8 mouse cellular contexts compared by ENCODE assay signal in genomic region chr15:78547415-78548335, GRCm38 (mm10). TPM values are rescaled to one million over a fixed set of nuclear protein-coding genes. Genes with fewer than 3 reads are reported as not detected.
DNase-seq lines count a peak whose midpoint lies in the region; ATAC-seq and TF ChIP-seq lines count a peak whose summit lies in the region.

No protein-coding gene starts in this region.

- H3K36me3 ChIP-seq in neural tube, embryonic 11.5 days (ENCODE audit: control insufficient read depth, insufficient read depth, low read length): no peaks in the 10 kb centered on the region
- H3K36me3 ChIP-seq in lung, embryonic 14.5 days (ENCODE audit: insufficient read depth): no peaks in the 10 kb centered on the region

- no peak overlapping the region for H3K9ac ChIP-seq in neural tube, embryonic 11.5 days (ENCODE audit: low read length)
- no peak overlapping the region for H3K9ac ChIP-seq in lung, embryonic 14.5 days

- no peak for ATAC-seq in neural tube, embryonic 11.5 days (ENCODE audit: insufficient read depth, low FRiP score, low TSS enrichment)
- no peak for ATAC-seq in lung, embryonic 14.5 days (ENCODE audit: insufficient read depth)

- H3K4me1 ChIP-seq in neural tube, embryonic 11.5 days (ENCODE audit: control insufficient read depth, insufficient read depth, low read length): peaks cover 6% of the 10 kb centered on the region; the same call in 1 of the 2 replicates
- no peaks in the 10 kb centered on the region for H3K4me1 ChIP-seq in lung, embryonic 14.5 days (ENCODE audit: insufficient read depth)

- H3K4me2 ChIP-seq in neural tube, embryonic 11.5 days (ENCODE audit: low read depth): no peak overlapping the region
- H3K4me2 ChIP-seq in lung, embryonic 14.5 days: no peak overlapping the region

- peak; percentile 31 for DNase-seq in cerebellum, adult 11-12 months
- no peak for DNase-seq in cerebellum, adult 11 months
- no peak for DNase-seq in neural tube, embryonic 11.5 days (ENCODE audit: low spot score)
- DNase-seq in neural tube, embryonic 10.5 days (ENCODE audit: extremely low spot score, low spot score): no peak
- DNase-seq in heart, adult 9 months (ENCODE audit: low spot score in 2 of 2): peak; percentile 30 to 56
- peak; percentile 67 for DNase-seq in lung, embryonic 14.5 days
- no peak for DNase-seq in testis, postnatal 10 days (ENCODE audit: low spot score)
- no peak for DNase-seq in gastrocnemius, postnatal 4 days (ENCODE audit: low spot score in 2 of 2)

- TF ChIP-seq CTCF in lung, embryonic 14.5 days (IDR thresholded peaks at IDR 0.05; ENCODE audit: low read depth): peak; percentile 60

- 47% methylated on average over 5 of the region's 5 CpGs for WGBS in neural tube, embryonic 11.5 days
- WGBS in lung, embryonic 14.5 days: 31% methylated on average over 5 of the region's 5 CpGs

- H3K9me3 ChIP-seq in neural tube, embryonic 11.5 days (ENCODE audit: control insufficient read depth, low read length): no peaks in the 10 kb centered on the region
- H3K9me3 ChIP-seq in lung, embryonic 14.5 days (ENCODE audit: low read depth, low read length): peaks cover 7% of the 10 kb centered on the region; the same call in 1 of the 2 replicates

- H3K27me3 ChIP-seq in neural tube, embryonic 11.5 days (ENCODE audit: control insufficient read depth, insufficient read depth, low read length): no peaks in the 10 kb centered on the region
- H3K27me3 ChIP-seq in lung, embryonic 14.5 days (ENCODE audit: insufficient read depth, low read length): no peaks in the 10 kb centered on the region

- no peak overlapping the region for H3K4me3 ChIP-seq in neural tube, embryonic 11.5 days (ENCODE audit: low read depth, low read length)
- no peak overlapping the region for H3K4me3 ChIP-seq in lung, embryonic 14.5 days (ENCODE audit: low read depth, low read length)

- peak overlapping the region; percentile 39; the same call in 1 of the 2 replicates for H3K27ac ChIP-seq in neural tube, embryonic 11.5 days (ENCODE audit: low read depth, low read length)
- no peak overlapping the region for H3K27ac ChIP-seq in lung, embryonic 14.5 days (ENCODE audit: low read depth)

RNA-seq across cellular contexts. Expression of gene Sstr3, which starts 3.2 kb away (rescaled TPM):
- polyA plus RNA-seq in neural tube, embryonic 11.5 days (2014; fragmentation: Nextera tagmentation; extraction: Ambion mirVana): 0.38 TPM in 1 of 2 replicates, not detected in the other
- polyA plus RNA-seq in lung, embryonic 14.5 days (2014; fragmentation: Nextera tagmentation; extraction: Ambion mirVana): 0.08 TPM in 1 of 2 replicates, not detected in the other
- under 1 TPM in 1 of 2 experiments, not detected in 1; 0.05 TPM for total RNA-seq in gastrocnemius, postnatal 4 days (2021)

RNA-seq across cellular contexts. Expression of gene C1qtnf6, which starts 16.5 kb away (rescaled TPM):
- 11.8 and 12.8 TPM in 2 replicates for polyA plus RNA-seq in neural tube, embryonic 11.5 days (2014; fragmentation: Nextera tagmentation; extraction: Ambion mirVana)
- polyA plus RNA-seq in lung, embryonic 14.5 days (2014; fragmentation: Nextera tagmentation; extraction: Ambion mirVana): 39.8 and 40.7 TPM in 2 replicates
- 10 to 100 TPM; 66.7 to 75.1 TPM for total RNA-seq in gastrocnemius, postnatal 4 days (2021)

RNA-seq across cellular contexts. Expression of gene Rac2, which starts 24.9 kb away (rescaled TPM):
- 8.0 and 8.5 TPM in 2 replicates for polyA plus RNA-seq in neural tube, embryonic 11.5 days (2014; fragmentation: Nextera tagmentation; extraction: Ambion mirVana)
- polyA plus RNA-seq in lung, embryonic 14.5 days (2014; fragmentation: Nextera tagmentation; extraction: Ambion mirVana): 12.2 and 16.2 TPM in 2 replicates
- total RNA-seq in gastrocnemius, postnatal 4 days (2021): 10 to 100 TPM in 1 of 2 experiments, 1 to 10 TPM in 1; 4.6 to 10.2 TPM

RNA-seq across cellular contexts. Expression of gene Cyth4, which starts 49.2 kb away (rescaled TPM):
- polyA plus RNA-seq in neural tube, embryonic 11.5 days (2014; fragmentation: Nextera tagmentation; extraction: Ambion mirVana): 1.6 and 2.4 TPM in 2 replicates
- polyA plus RNA-seq in lung, embryonic 14.5 days (2014; fragmentation: Nextera tagmentation; extraction: Ambion mirVana): 4.2 and 4.9 TPM in 2 replicates
- 10 to 100 TPM in 1 of 2 experiments, 1 to 10 TPM in 1; 8.6 to 10.1 TPM for total RNA-seq in gastrocnemius, postnatal 4 days (2021)

RNA-seq across cellular contexts. Expression of gene Il2rb, which starts 52.6 kb away (rescaled TPM):
- not detected in 2 replicates for polyA plus RNA-seq in neural tube, embryonic 11.5 days (2014; fragmentation: Nextera tagmentation; extraction: Ambion mirVana)
- polyA plus RNA-seq in lung, embryonic 14.5 days (2014; fragmentation: Nextera tagmentation; extraction: Ambion mirVana): 0.12 TPM in 1 of 2 replicates, not detected in the other
- total RNA-seq in gastrocnemius, postnatal 4 days (2021): under 1 TPM; 0.16 to 0.20 TPM

Comparison
In these comparisons a context has a peak if more than half of its experiments do, and no peak if none do; other contexts are left out.
1. DNase-seq: peak in cerebellum, adult 11-12 months (single experiment), heart, adult 9 months (2 of 2) and lung, embryonic 14.5 days (single experiment); none in cerebellum, adult 11 months (single experiment), neural tube, embryonic 11.5 days (single experiment), neural tube, embryonic 10.5 days (single experiment), testis, postnatal 10 days (single experiment) and gastrocnemius, postnatal 4 days (0 of 2).